Mouse (Mus musculus) thymus, adult 2 months (tissue): ENCODE results near the gene Vac14. TPM values are rescaled to one million over a fixed set of nuclear protein-coding genes. Genes with fewer than 3 reads are reported as not detected.

Experiments
- DNase-seq: peaks from one replicate; pipeline ENCODE4 v3.0.0; 2021
- H3K27ac ChIP-seq: fragments of 200-500 bp; 2 replicates; pipeline ENCODE4 v1.5.1; 2012; ENCODE audit warnings: low read length, control low read depth; ENCODE audit not compliant: control insufficient read depth, insufficient read depth
- H3K27me3 ChIP-seq: fragments of 200-500 bp; 2 replicates; pipeline ENCODE4 v1.6.1; 2012; ENCODE audit warnings: mild to moderate bottlenecking, low read length, moderate library complexity, mixed read lengths; ENCODE audit not compliant: control insufficient read depth, insufficient read depth
- H3K36me3 ChIP-seq: fragments of 200-500 bp; 2 replicates; pipeline ENCODE4 v1.6.1; 2012; ENCODE audit warnings: mild to moderate bottlenecking, low read length, moderate library complexity; ENCODE audit not compliant: control insufficient read depth, insufficient read depth
- H3K4me1 ChIP-seq: fragments of 200-500 bp; replicated peaks from 2 replicates; pipeline ENCODE4 v1.6.1; 2012; ENCODE audit warnings: low read length; ENCODE audit not compliant: control insufficient read depth, insufficient read depth
- H3K4me3 ChIP-seq: fragments of 200-500 bp; 2 replicates; pipeline ENCODE4 v1.5.1; 2012; ENCODE audit warnings: mild to moderate bottlenecking, low read length, control low read depth, moderate library complexity; ENCODE audit not compliant: control insufficient read depth, insufficient read depth
- CTCF ChIP-seq: fragments of 200-500 bp; IDR thresholded peaks from 2 replicates; pipeline ENCODE4 v1.5.1; 2012; ENCODE audit warnings: mild to moderate bottlenecking, control low read depth, low read length, moderate library complexity, borderline replicate concordance; ENCODE audit not compliant: control insufficient read depth, poor library complexity, insufficient read depth; ENCODE audit errors: extremely low read depth
- POLR2A ChIP-seq: fragments of 200-500 bp; IDR thresholded peaks from 2 replicates; pipeline ENCODE4 v1.6.1; 2012; ENCODE audit warnings: mild to moderate bottlenecking, low read length, control low read depth, moderate library complexity; ENCODE audit not compliant: control insufficient read depth, poor library complexity, insufficient read depth; ENCODE audit errors: extremely low read depth
- WGBS: fragments of 180-500 bp; shearing (Covaris S2); methylation state at CpG from one replicate; pipeline ENCODE4 v1.1.7; 2018; 5-methylcytosine and 5-hydroxymethylcytosine counted together
- polyA plus RNA-seq: library from polyadenylated mRNA; depleted of rRNA; stranded (reverse); fragments of >200 nt; gene quantifications from 2 replicates; pipeline ENCODE4 v1.2.3, GENCODE M21; 2012

Vac14 gene
- polyA plus RNA-seq, 1 experiment, result 59.4 TPM

DNA sequence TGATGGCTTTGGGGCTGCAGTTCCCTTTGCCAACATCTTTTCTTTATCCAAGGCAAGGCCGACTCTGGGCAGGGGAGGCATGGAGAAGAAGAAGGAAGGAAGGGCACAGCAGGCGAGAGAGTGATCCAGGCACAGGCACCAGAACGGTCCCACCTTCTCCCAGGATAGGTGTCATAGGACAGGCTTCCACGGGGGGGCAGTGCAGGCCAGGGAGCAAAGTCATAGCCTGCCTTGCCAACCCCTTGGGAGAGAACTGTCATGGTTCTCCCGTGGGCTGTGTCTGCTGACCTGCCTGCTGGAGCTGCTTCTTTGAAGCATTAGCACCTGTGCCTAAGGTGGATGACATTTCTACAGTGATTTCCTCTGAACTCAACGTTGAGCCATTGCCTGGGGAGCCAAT lies 27.7 kb downstream of the Vac14 start:
- TF ChIP-seq POLR2A (no peak), CTCF (peak; percentile 65; the same call in 1 of the 2 replicates)
- DNase-seq, result peak; percentile 44
- H3K36me3 ChIP-seq, result peaks cover 4% of the 10 kb centered on the region; the same call in 1 of the 2 replicates
- no peaks in the 10 kb centered on the region for H3K27me3 ChIP-seq
- H3K27ac ChIP-seq, result no peak overlapping the region
- WGBS, result 59% methylated on average over 6 of the region's 6 CpGs
- H3K4me3 ChIP-seq, result no peak overlapping the region
- H3K4me1 ChIP-seq, result no peaks in the 10 kb centered on the region

- no peaks in the 10 kb centered on the region for H3K4me1 ChIP-seq
- WGBS, result 99% methylated on average over 3 of the region's 3 CpGs
These were observed 30.2 kb downstream of the Vac14 start for GRCm38 (mm10) chr8:110648577-110648976.

DNA sequence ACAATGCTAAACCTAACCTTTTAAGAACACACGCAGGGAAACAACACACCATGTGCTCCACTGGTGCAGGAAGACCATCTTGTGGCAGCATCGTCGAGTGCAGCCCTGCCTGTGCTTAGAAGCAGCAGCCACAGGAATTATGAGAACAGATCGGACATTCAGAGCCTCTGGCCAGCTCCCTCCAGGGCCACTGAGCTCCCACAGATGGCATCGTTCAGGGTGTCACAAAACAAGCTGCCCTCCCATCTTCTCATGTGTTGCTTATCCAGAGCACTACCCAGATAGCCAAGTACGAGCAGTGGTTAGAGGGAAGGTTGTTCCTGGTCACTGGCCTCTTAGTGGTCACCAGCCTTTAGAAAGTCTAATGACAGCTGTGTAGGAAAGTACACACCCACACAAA lies 30.9 kb downstream of the Vac14 start:
- DNase-seq, result no peak
- H3K27ac ChIP-seq, result no peak overlapping the region
- no peak overlapping the region for H3K4me3 ChIP-seq
- 94% methylated on average over 6 of the region's 6 CpGs for WGBS
- H3K27me3 ChIP-seq, result no peaks in the 10 kb centered on the region
- TF ChIP-seq CTCF (no peak), POLR2A (no peak)
- peaks cover 4% of the 10 kb centered on the region; the same call in 1 of the 2 replicates for H3K36me3 ChIP-seq
- H3K4me1 ChIP-seq, result no peaks in the 10 kb centered on the region

More at GRCm38 (mm10) chr8:110648577-110648976, 30.2 kb downstream of the Vac14 start:
- TF ChIP-seq POLR2A (no peak), CTCF (no peak)
- H3K27me3 ChIP-seq, result no peaks in the 10 kb centered on the region
- DNase-seq, result no peak
- H3K36me3 ChIP-seq, result peaks cover 4% of the 10 kb centered on the region; the same call in 1 of the 2 replicates
- H3K27ac ChIP-seq, result no peak overlapping the region
- H3K4me3 ChIP-seq, result no peak overlapping the region

DNA sequence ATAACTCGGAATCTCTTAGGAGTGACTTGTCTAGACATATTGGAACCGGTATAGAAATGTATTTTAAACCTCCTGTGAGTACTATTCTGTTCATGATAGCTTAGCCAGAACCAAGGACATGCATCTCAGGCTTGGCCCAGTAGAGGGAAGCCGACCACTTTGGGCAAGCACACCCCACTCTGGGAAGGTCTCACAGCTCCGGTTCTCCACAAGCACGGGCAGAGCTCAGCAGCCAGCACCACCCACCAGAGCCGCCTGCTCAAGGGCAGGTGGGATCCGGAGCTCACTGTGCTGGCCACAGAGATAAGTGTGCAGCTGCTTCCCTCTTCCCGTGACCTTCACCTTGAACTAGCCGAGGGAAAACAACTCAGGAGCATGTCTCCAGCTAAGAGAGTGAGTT lies 32.5 kb downstream of the Vac14 start:
- no peak overlapping the region for H3K4me3 ChIP-seq
- no peaks in the 10 kb centered on the region for H3K4me1 ChIP-seq
- H3K36me3 ChIP-seq, result peaks cover 4% of the 10 kb centered on the region; the same call in 1 of the 2 replicates
- WGBS, result 82% methylated on average over 9 of the region's 9 CpGs
- no peak for DNase-seq
- TF ChIP-seq CTCF, result no peak
- TF ChIP-seq POLR2A, result no peak
- no peak overlapping the region for H3K27ac ChIP-seq
- no peaks in the 10 kb centered on the region for H3K27me3 ChIP-seq

GRCm38 (mm10) chr8:110651847-110652246 lies 33.5 kb downstream of the Vac14 start:
- no peak for DNase-seq
- H3K4me3 ChIP-seq, result no peak overlapping the region
- H3K27ac ChIP-seq, result no peak overlapping the region
- TF ChIP-seq POLR2A (no peak), CTCF (no peak)
- H3K36me3 ChIP-seq, result peaks cover 4% of the 10 kb centered on the region; the same call in 1 of the 2 replicates
- H3K4me1 ChIP-seq, result no peaks in the 10 kb centered on the region
- WGBS, result 83% methylated on average over 4 of the region's 4 CpGs
- no peaks in the 10 kb centered on the region for H3K27me3 ChIP-seq

DNA sequence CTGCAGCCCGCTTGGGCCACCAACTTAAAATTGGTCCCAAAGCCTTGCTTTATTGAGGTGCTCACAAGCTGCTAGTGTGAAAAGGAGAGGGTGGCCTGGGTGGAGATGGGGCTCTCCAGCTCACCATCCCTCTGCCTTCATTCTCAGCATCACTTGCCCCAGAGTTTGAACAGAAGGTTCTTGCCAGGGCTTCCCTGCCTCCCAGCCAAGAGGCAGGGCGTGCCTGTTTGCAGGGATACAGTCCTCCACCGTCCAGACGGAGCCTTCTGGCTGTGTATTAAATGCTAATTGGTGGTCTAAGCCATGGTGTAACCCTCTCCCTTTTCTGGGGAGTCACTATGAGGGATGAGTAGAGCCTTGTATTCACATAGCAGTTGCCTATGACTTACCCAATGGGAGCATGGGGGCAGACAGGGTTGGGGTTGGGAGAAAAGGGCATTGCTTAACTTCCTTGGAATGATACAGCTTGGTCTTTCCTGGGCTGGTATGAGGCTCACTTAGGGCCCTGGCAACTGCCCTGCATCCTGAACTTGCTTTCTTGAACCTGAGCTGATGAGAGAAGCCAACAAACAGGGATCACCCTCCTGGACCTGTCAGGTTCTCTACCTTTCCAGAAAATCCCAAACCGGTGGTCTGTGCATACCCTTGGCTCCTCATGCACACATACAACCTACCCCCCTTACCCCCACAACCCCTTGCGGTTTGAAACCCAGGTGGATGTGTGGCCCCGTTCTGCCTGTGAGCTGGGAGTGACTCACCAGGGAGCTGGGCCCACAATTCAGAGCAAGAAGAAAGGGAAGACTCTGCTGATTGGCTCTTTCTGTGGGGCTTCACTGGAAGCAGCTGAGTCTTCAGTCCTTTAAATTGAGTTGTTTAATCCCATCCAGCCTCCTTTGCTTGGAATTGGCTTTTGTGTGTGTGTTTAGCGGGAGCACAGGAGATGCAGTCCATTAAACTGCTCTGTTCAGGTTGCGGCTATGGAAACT lies 36.0 kb downstream of the Vac14 start:
- Histone ChIP-seq H3K27ac (no peak overlapping the region), H3K4me1 (no peaks in the 10 kb centered on the region), H3K27me3 (no peaks in the 10 kb centered on the region), H3K36me3 (peaks cover 2% of the 10 kb centered on the region; the same call in 1 of the 2 replicates), H3K4me3 (no peak overlapping the region)
- WGBS, result 95% methylated on average over 9 of the region's 9 CpGs
- TF ChIP-seq POLR2A (no peak), CTCF (no peak)
- DNase-seq, result no peak

DNA sequence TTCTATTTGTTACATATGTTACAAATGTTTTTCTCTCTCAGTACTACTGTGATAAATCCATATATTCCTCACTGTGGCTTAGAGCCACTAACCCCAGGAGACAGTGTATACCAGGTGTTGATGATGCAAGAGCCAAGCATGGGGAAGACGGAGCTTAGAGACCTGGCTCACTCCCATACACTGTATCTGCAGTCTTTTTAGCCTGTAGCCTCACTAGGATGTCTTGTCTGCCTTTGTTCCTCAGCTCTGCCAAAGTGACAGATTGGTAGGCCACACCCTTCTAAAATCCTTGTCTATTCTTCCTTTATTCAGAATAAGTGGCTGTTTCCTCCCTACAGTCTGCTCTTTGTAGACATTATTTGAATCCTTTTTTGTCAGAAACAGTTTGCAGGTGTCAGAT lies 37.4 kb downstream of the Vac14 start:
- no peaks in the 10 kb centered on the region for H3K36me3 ChIP-seq
- H3K4me1 ChIP-seq, result no peaks in the 10 kb centered on the region
- no peak overlapping the region for H3K4me3 ChIP-seq
- DNase-seq, result no peak
- WGBS, result 89% methylated on average over 1 of the region's 1 CpGs
- TF ChIP-seq CTCF, result no peak
- TF ChIP-seq POLR2A, result no peak
- H3K27ac ChIP-seq, result no peak overlapping the region
- H3K27me3 ChIP-seq, result no peaks in the 10 kb centered on the region
